Mouse (Mus musculus) urinary bladder, postnatal 10 days (tissue): Measurements from ENCODE around the gene Pygo2.
"Not testable (repeated sequence)": the region's sequence is repeated elsewhere in the genome, so short reads cannot be mapped to it uniquely, and the experiment has no call there.

ENCODE experiments used
- DNase-seq: peaks from one replicate; pipeline ENCODE4 v3.0.0; 2022; ENCODE audit warnings: low spot score

The Pygo2 gene

GRCm38 (mm10) chr3:89421002-89421774 lies 8.8 kb upstream of the Pygo2 start:
- peak; percentile 26 for DNase-seq

- no peak for DNase-seq
Observed at GRCm38 (mm10) chr3:89421810-89422473, 8.1 kb upstream of the Pygo2 start.

GRCm38 (mm10) chr3:89422556-89423205 lies 7.3 kb upstream of the Pygo2 start:
- DNase-seq, result no peak

- DNase-seq, result no peak
Observed at GRCm38 (mm10) chr3:89424416-89425140, 5.4 kb upstream of the Pygo2 start.

- DNase-seq, result no peak
Observed at GRCm38 (mm10) chr3:89425141-89425525, 4.9 kb upstream of the Pygo2 start.

GRCm38 (mm10) chr3:89425876-89426275 lies 4.1 kb upstream of the Pygo2 start:
- DNase-seq, result no peak

- not testable (repeated sequence) for DNase-seq
Observed at GRCm38 (mm10) chr3:89429021-89429420, 993 bp upstream of the Pygo2 start.

- no peak for DNase-seq
Observed at GRCm38 (mm10) chr3:89432606-89433005, 2.6 kb downstream of the Pygo2 start.

- DNase-seq, result no peak
Observed at GRCm38 (mm10) chr3:89434532-89434931, 4.5 kb downstream of the Pygo2 start.

GRCm38 (mm10) chr3:89435041-89435440 lies 5.0 kb downstream of the Pygo2 start:
- DNase-seq, result no peak

- DNase-seq, result no peak
Observed at GRCm38 (mm10) chr3:89436176-89437113, 6.4 kb downstream of the Pygo2 start, which contains the start of gene Pbxip1. Pbxip1 (plus strand) TSS chr3:89436706.

GRCm38 (mm10) chr3:89437269-89437668 lies 7.3 kb downstream of the Pygo2 start:
- DNase-seq, result no peak

- DNase-seq, result no peak
Observed at GRCm38 (mm10) chr3:89440691-89441090, 10.7 kb downstream of the Pygo2 start.

- no peak for DNase-seq
Observed at GRCm38 (mm10) chr3:89448720-89449537, 18.9 kb downstream of the Pygo2 start.

GRCm38 (mm10) chr3:89449541-89449940 lies 19.5 kb downstream of the Pygo2 start:
- DNase-seq, result no peak

- DNase-seq, result no peak
Observed at GRCm38 (mm10) chr3:89451916-89452315, 21.9 kb downstream of the Pygo2 start.

GRCm38 (mm10) chr3:89454401-89455177 lies 24.6 kb downstream of the Pygo2 start, which contains the start of gene Pmvk:
Pmvk (plus strand) TSS chr3:89454541.
- no peak for DNase-seq

GRCm38 (mm10) chr3:89455786-89456285 lies 25.8 kb downstream of the Pygo2 start:
- DNase-seq, result no peak
